Mouse (Mus musculus): Measurements from ENCODE around the gene Shank3. TPM values are rescaled to one million over a fixed set of nuclear protein-coding genes. Genes with fewer than 3 reads are reported as not detected.

Shank3 gene
- 100 to 1,000 TPM; 271 to 274 TPM for total RNA-seq (2021)
- long read RNA-seq, experiment 1, partial matches to known transcripts, result 11 of 60 reads
- long read RNA-seq, experiment 1, other reads (novel, unspliced or antisense), result 49 of 60 reads
- long read RNA-seq, experiment 2, partial matches to known transcripts, result 67 of 69 reads
- long read RNA-seq, experiment 2, other reads (novel, unspliced or antisense), result 2 of 69 reads

- DNase-seq (ENCODE audit: low spot score in 2 of 2), result peak in 1 of 2 experiments; percentile 28
Measured at GRCm38 (mm10) chr15:89498961-89499688, at the start of gene Shank3. Gene Shank3 (plus strand): TSS chr15:89499623.

- DNase-seq (ENCODE audit: low spot score in 2 of 2), result no peak
Measured at GRCm38 (mm10) chr15:89452906-89453864, 46.2 kb upstream of the Shank3 start.

- DNase-seq (ENCODE audit: low spot score in 2 of 2), result peak in 1 of 2 experiments; percentile 67
Measured at GRCm38 (mm10) chr15:89453865-89454478, 45.5 kb upstream of the Shank3 start, which contains the start of gene Mapk8ip2. Gene Mapk8ip2 (plus strand): TSS chr15:89453913.

GRCm38 (mm10) chr15:89454857-89455256, 44.6 kb upstream of the Shank3 start:
- no peak for DNase-seq (ENCODE audit: low spot score in 2 of 2)

GRCm38 (mm10) chr15:89455642-89456041, 43.8 kb upstream of the Shank3 start:
- DNase-seq (ENCODE audit: low spot score in 2 of 2), result no peak

GRCm38 (mm10) chr15:89458942-89459341, 40.5 kb upstream of the Shank3 start:
- DNase-seq (ENCODE audit: low spot score in 2 of 2), result no peak

- DNase-seq (ENCODE audit: low spot score in 2 of 2), result no peak
Measured at GRCm38 (mm10) chr15:89459821-89460220, 39.6 kb upstream of the Shank3 start.

GRCm38 (mm10) chr15:89460298-89460697, 39.1 kb upstream of the Shank3 start:
- DNase-seq (ENCODE audit: low spot score in 2 of 2), result no peak

- DNase-seq (ENCODE audit: low spot score in 2 of 2), result no peak
Measured at GRCm38 (mm10) chr15:89461321-89461720, 38.1 kb upstream of the Shank3 start.

GRCm38 (mm10) chr15:89462176-89462575, 37.2 kb upstream of the Shank3 start:
- no peak for DNase-seq (ENCODE audit: low spot score in 2 of 2)

- no peak for DNase-seq (ENCODE audit: low spot score in 2 of 2)
Measured at GRCm38 (mm10) chr15:89463334-89464235, 35.8 kb upstream of the Shank3 start.

- DNase-seq (ENCODE audit: low spot score in 2 of 2), result no peak
Measured at GRCm38 (mm10) chr15:89465052-89465451, 34.4 kb upstream of the Shank3 start.

- no peak for DNase-seq (ENCODE audit: low spot score in 2 of 2)
Measured at GRCm38 (mm10) chr15:89468577-89468976, 30.8 kb upstream of the Shank3 start.

GRCm38 (mm10) chr15:89471476-89471875, 27.9 kb upstream of the Shank3 start:
- no peak for DNase-seq (ENCODE audit: low spot score in 2 of 2)

- no peak for DNase-seq (ENCODE audit: low spot score in 2 of 2)
Measured at GRCm38 (mm10) chr15:89473370-89473769, 26.1 kb upstream of the Shank3 start.

- DNase-seq (ENCODE audit: low spot score in 2 of 2), result no peak
Measured at GRCm38 (mm10) chr15:89473921-89474320, 25.5 kb upstream of the Shank3 start.

GRCm38 (mm10) chr15:89474596-89475292, 24.7 kb upstream of the Shank3 start:
- no peak for DNase-seq (ENCODE audit: low spot score in 2 of 2)

GRCm38 (mm10) chr15:89475293-89475600, 24.2 kb upstream of the Shank3 start:
- no peak for DNase-seq (ENCODE audit: low spot score in 2 of 2)

GRCm38 (mm10) chr15:89475611-89476474, 23.6 kb upstream of the Shank3 start:
- peak; percentile 88 to 93 for DNase-seq (ENCODE audit: low spot score in 2 of 2)
